Mouse (Mus musculus): Measurements from ENCODE around the gene Rbm48.

Rbm48 gene

DNA sequence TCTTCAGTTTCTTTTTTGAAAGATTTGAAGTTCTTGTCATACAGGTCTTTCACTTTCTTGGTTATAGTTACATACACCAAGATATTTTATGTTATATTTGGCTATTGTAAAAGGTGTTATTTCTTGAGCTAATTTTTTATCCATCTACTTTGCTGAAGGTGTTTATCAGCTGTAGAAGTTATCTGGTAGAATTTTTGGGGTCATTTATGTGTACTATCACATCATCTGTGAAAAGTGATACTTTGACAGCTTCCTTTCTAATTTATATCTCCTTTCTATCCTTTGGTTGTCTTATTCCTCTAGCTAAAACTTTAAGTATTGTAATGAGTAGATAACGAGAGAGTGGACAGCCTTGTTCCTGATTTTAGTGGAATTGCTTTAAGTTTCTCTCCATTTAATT is 44.9 kb downstream of the Rbm48 start:
- no peak for DNase-seq (ENCODE audit: inconsistent ontology term)

DNA sequence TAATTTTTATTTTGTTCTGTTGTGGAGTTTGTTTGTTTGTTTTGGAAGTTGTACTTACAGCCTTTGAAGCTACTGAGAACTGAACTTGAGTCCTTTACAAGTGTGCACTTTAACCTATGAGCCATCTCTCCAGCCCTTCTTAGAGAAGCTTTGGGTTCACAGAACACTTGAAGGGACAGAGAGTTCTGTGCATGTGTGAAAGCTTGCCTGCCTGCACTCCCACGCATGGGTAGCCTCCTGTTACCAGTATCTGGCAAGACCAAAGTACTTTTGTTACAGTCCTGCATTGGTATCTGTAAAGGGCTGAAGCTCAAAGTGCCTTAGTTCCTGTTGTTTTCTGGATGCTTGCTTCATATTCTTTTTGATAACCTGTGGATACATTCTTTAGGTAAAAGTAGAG is 50.2 kb downstream of the Rbm48 start:
- peak; percentile 22 for DNase-seq (ENCODE audit: inconsistent ontology term)

DNA sequence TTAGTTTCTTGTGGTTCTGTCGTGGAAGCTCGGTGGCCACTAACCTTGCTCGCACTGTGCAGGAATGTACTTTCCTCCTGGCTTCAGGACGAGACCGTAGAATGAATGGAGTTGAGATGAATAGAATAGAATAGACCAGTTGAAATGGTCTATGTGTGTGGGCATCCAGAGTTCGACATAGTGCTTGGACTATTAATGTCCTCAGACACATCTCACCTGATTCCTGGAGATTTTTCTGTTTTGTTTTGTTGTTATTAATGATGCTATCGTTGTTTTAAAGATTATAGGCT is 52.0 kb downstream of the Rbm48 start:
- DNase-seq (ENCODE audit: inconsistent ontology term), result no peak

DNA sequence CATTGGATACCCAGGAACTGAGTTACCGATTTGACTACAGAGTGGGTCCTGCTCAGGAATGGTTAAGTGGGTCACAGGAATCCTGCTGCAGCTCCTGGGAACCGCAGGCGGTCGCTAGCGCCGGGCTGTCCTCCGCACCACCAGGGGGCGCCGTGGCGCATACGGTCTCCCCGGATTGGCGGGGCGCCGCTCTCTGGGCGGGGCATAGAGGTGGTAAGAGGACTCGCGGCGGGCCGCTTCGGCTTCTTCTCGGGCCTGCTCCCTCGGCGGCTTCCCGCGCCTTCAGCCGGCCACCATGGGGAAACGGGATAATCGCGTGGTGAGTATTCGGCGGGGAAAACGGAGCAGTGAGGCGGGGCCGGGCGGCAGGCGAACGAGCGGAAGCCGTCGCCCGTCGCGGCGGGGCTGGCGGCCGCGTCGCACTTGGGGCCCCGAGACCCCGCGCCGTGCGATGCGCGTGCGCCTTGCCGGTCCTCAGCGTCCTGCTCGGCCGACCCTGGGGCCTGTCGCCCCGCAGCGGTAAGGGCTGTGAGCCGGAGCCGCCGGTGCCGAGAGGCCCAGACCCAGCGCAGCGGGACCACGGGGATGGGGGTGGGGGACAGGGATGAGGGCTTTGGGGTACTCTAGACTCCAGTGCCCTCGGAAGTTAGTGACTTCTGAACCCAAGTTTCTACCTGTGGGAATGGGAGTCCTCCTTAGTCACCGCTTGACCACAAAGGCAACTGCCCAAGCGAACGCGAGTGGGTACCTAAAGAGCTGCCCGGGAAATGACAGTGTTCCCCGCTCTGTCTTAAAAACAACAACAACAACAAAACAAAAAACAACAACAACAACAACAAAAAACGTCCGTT is 52.5 kb downstream of the Rbm48 start, which contains the start of gene Fam133b:
Fam133b (plus strand) TSS at position 205 of the 851 bp plus-strand sequence.
- DNase-seq (ENCODE audit: inconsistent ontology term), result peak; percentile 97

DNA sequence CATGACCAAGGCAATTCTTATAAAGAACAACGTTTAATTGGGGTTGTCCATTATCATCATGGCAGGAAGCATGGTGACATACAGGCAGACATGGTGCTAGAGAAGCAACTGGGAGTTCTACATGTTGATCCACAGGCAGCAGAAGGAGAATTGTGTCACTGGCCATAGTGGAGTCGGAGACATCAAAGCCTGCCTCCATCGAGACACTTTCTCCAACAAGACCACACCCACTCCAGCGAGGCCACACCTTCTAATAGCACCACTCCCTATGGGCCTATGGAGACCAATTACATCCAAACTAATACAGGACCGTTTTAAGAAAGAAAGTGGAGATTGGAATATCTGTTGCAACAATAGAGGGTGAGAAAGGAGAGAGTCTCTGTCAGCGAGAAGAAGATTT is 54.5 kb downstream of the Rbm48 start:
- no peak for DNase-seq (ENCODE audit: inconsistent ontology term)

DNA sequence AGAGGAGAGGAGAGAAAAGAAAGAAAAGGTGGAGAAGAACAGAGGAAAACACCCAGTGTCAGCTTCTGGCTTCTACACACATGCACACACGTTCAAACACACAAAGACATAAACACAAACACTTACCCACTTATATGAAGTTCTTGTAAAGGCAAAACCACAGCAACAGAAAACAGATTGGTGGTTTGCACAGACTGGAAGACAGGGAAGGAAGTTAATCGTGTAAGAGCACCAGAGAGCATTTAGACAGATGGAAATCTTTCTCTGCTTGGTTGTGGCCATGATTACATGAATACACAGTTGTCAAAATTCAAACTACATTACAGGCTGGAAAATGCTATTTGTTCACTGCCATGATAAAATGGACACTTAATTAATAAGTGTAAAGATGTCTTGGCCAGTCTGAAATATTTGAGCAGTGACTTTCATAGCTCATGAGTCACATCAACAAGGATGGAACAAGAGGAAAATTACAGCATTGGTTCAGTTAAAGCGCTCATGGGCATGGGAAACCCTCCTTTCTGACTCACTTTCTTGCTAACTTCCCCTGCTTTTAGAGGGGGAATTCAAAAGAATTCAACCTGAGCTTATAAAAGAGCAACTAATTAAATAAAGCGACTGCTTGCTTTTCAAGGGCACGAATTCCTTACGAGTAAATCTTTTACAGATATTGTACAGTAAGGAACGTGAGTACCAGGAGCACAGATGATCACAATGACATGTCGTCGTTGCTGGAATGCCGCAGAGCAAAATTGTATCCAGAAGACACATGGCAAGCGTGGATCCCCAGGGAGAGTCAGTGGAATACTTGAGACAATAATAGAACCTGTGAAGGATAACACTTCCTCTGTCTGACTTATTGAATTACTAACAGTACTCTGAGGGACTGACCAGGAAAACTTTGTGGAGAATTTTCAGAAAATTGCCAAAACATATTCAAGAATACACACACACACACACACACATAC is 57.6 kb downstream of the Rbm48 start:
- peak; percentile 61 for DNase-seq (ENCODE audit: inconsistent ontology term)

DNA sequence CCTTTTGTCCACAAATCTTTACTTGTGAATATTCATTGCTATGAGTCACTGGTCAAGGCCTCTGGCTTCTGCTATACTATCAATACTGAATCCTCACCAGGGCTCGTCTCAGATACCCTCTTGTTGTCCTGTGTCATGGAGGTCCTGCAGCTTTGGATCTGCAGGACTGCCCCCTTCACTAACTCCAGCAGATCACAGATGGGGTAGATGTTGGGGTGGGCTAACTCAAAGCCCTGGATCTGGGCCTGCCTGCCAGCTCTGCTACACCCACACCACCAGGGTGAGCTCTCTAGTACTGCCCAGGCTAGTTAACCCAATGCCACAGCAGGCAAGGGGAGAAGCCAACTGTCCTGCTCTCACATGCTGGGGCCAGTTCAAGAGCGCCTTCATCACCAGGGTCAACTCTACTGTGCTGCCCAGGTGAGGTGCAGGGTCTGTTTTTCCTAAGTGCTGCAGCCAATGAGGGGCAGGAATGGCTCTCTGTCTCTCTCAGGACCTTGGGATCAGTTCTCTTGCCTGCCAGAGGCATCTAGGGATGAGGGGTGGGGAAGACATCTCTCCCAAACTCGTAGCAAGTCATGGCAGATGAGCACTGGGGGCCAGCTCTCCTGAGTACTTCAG is 59.7 kb downstream of the Rbm48 start:
- no peak for DNase-seq (ENCODE audit: inconsistent ontology term)
